Mouse (Mus musculus) urinary bladder, adult 18-20 months (tissue): ENCODE results near the gene Sar1b.
A peak's percentile ranks its signal among the peaks of the same experiment; 100 is the strongest.
"Not testable (repeated sequence)": the region's sequence is repeated elsewhere in the genome, so short reads cannot be mapped to it uniquely, and the experiment has no call there.

ENCODE experiments used
- DNase-seq, 2 experiments: peaks; one replicate each; pipeline ENCODE4 v3.0.0; 2022; ENCODE audit warnings: low spot score in 2 of 2, mixed read lengths in 2 of 2

Gene Sar1b

DNA sequence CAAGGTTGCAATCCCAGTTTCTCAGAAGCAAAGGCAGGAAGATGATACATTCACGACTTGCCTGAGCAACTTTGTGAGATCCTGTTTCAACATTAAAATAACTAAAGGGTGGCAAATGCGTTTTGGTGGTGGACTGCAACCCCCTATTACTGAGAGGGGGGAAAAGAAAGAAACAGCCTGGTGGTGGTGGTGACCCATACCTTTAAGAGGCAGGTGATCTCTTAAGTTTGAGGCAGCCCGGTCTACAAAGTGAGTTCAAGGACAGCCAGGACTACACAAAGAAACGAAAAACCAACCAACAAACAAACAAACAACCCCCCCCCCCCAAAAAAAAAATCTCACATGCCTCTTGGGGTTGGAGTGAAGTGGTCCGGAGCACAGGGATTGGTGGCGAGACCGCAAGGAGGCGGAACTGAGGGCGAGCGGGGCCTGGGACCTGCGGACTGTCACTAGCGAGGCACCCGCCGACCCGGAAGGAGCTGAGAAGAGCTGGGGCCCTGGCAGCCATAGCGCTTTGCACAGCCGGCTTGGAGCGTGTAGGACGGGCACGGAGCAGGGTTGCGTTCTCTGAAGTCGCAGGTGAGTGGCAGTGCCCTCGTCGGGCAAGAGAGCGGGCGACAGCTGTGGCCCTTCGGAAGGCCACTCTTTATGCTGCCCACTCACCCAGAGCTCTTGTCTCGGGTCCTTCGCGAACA, at the start of gene Sar1b, which contains the start of gene Sec24a:
Gene Sar1b (plus strand): TSS at position 475 of the 695 bp plus-strand sequence.
Gene Sec24a (minus strand): TSS at position 422 of the 695 bp plus-strand sequence.
- peak; percentile 60 to 74 for DNase-seq

DNA sequence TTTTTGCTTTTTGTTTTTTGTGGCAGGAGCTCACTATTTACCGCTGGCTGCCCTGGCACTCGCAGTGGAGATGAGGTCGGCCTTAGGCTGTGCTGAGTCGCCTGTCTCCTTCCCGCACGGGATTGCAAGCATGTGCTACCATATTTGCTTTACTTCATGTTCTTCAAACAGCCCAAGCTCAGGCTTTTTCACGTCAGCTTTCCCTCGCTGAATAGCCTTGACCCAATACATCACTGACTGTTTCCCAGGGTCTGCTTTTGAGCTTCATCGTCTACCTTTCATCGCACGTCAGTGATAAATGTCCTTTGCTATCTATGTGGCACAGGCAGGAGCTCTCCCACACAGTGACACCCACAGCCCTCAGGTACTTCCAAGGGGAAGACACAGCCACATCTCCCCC, 42.4 kb upstream of the Sar1b start:
- DNase-seq = no peak

DNA sequence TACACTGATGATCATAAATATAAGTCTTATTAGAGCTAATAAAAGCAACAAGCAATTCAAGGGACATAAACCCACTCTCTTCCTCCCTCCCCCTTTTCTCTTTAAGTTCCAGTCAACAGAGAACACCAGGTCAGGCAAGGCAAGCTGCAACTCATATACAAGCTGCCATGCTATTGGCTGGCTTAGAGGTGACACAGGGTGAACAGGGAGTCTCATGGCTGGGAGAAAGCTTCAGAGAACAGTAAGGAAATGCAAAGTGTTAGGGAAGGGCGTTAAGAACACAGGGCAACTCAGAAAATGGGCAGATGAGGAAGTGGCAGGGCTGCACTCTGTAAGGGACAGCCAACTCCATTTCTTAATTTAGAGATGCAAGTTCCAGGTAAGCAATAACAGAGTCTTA, 30.6 kb upstream of the Sar1b start:
- no peak for DNase-seq

DNA sequence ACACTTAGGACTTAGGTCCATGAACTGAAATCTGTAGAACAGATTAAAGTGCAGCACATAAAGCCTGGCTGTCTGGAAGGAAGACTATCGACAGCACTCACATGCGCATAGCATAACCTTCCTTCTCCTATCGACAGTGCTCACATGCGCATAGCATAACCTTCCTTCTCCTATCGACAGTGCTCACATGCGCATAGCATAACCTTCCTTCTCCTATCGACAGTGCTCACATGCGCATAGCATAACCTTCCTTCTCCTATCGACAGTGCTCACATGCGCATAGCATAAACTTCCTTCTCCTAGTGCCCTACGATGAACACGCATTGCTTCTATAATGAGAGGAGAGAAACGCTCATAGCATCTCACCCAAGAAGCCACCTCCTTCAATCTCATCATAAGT, 29.3 kb upstream of the Sar1b start:
- DNase-seq = not testable (repeated sequence)

DNA sequence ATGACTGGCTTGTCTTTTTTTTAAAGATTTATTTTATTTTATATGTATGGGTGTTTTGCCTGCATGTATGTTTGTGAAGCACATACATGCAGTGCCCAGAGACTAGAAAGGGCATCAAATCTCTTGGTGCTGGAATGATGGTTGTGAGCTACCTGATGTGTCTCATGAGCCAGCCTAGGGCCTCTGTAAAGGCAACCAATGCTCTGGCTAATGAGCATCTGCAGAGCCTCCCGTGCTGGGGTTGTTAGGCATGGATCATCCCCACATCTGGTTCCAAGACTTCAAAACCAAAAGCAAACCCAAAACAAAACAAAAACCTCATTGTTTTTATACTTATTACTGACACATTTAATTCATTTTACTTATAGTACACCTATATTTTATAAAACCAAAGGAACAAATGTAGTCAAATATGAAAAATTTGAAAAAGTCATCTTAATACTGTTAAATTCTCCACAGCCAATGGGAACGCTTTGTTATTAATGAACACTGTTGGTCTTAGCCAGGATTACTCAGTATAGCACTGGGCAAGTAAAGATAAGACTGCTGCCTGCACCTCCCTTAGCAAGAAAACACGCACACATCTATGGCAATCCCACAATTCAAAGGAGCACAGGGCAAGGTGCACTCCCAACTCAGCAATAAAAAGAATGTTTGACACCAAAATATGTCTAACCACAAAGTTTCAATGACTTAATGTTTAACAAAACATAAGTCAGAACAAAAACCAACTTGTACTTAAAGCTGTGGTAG, 24.7 kb upstream of the Sar1b start:
- no peak for DNase-seq

DNA sequence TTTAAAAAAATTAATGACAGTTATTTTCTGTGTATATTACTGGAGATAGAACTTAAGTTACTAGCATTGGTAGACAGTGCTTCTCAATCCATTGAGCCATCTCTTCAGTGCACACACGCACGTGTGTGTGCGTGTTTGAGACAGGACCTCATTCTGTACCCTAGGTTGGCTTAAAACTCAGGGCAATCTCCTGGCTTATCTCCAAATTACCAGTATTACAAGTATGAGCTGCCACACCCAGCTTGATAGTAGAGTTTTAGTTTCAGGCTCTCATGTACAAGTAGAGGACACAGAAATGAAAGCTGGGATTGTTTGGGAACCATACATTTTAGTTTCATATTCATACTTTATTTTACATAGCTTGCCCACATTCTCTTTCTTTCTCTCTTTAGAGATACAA, 22.8 kb upstream of the Sar1b start:
- no peak for DNase-seq

DNA sequence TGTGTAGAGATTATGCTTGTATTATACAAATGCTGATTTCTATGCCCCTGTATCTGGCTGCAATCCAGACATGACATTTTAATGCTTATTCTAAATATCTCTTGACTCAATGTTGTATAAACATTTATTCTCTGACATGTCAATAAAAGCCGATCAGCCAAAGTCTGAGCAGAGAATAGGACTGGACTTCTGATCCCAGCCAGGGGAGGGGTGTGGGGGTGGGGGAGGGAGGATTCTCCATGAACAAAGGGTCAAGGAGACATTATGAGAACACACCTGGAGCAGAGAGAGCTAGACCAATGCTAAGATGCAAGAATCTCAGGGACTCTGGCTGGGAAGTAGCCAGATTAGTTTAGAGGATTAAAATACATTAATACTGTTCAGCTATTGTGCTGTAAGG, 17.4 kb upstream of the Sar1b start:
- no peak for DNase-seq

DNA sequence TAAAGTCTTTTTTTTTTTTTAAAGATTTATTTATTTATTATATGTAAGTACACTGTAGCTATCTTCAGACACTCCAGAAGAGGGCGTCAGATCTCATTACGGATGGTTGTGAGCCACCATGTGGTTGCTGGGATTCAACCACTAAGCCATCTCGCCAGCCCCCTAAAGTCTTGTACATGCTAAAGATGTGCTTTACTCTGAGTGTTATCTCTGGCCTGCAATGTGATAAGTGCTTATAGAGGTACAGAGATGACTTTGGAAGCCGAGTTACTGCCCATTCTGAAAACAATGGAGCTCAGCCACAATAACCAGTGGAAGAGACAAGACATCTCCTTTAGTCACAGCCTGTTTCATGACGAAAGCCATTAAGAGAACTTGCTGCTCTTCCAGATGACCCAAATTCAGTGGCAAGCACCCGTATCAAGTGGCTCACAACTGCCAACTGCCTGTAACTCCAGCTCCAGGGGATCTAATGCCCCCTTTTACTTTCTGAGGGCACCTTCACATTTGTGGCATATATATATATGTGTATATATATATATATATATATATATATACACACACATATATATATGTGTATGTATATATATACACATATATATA, 11.8 kb upstream of the Sar1b start:
- DNase-seq = not testable (repeated sequence)

DNA sequence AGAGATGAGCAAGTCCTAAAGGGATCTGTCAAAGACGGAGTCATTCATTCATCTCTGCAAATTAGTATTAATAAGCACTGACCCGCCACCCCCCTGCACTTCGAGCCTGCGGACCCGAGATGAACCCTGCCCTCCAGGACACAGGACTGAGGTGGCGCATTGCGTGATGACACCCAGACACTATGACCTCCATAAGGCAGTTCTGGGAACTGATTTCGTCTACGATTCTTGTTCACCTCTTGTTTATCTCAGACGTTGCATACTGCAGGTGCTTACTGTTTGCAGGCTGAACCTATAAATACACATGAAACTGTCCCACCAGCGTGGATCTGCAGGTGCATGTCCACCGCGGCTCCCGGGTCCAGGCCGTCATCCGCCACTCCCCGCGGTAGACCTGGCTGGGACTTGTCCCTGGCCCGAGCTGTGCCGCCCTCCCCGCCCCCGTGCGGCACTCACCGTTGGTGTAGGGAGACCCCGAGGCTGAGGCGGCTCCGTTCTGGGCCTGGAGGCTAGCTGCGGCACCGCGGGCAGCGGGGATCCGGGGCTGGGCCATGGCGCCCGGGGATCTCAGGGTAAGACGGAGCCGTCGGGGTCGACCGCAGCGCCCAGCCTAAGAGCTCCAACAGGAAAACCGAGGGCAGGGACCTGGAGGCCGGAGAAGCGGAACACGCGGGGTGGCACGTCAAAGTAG, 7.7 kb upstream of the Sar1b start:
- no peak for DNase-seq

DNA sequence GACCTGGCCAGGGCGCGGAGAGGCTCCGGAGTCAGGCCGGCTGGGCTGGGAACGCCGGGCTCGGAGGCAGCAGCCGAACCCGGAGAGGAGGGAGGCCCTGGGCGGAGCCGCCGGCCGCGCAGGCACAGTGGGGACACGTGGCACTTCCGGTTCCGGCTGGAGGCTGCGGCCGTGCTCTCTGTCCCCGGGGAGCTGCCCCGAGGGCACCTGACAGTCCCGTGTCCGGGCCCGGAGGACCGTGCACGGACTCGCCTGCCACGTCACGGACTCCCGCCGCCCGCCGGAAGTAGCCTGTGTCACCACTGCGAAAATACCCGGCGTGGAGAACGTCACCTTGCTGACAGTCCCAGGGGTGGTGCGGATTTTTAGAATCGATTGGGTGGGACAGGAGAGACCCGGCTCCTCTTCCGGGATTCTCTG, 7.1 kb upstream of the Sar1b start:
- peak; percentile 91 for DNase-seq

DNA sequence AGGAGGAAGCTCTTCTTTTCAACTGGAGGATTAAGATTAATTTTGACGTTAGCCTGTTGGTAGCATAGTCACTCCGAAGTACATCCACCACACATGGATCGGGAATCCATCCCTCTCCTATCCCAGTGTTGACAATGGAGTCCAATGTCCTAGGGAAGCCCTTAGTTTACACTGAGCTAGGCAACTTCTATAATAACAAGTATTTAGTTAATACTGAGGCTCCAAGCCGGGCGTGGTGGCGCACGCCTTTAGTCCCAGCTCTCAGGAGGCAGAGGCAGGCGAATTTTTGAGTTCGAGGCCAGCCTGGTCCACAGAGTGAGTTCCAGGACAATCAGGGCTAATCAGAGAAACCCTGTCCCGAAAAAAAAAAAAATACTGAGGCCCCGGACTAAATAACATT, 6.5 kb upstream of the Sar1b start:
- no peak for DNase-seq

DNA sequence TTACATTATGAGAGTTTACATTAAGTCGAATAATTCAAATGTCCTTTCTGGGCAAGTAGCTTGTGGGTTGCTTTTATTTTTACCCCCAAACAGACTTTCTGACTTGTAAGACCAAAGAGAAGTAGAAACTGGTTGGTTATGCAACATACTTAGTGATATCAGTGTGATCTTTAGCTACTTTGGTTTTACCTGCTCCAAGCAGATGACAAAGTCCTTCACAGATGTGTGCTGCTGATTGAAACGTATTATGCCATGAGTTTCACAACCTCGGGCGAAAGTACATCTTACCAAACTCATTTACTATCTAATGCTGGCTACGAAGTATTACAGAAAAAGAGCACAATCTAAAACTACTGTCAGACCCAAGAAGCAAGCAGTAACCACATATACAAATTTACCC, 5.9 kb upstream of the Sar1b start:
- no peak for DNase-seq

DNA sequence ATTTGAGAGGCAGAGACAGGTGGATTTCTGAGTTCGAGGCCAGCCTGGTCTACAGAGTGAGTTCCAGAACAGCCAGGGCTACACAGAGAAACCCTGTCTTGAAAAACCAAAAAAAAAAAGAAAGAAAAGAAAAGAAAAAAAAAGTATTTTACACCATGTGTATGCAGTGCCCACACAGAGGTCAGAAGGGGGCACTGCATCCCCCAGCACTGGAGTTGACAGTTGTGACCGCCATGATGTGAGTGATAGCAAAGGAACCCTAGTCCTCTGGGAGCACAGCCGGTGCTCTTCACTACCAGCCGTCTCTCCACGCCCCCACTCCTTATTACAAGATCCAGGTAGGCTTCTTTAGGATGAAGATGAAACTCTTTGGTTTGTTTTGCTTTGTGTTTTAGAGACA, 5.3 kb upstream of the Sar1b start:
- not testable (repeated sequence) for DNase-seq

DNA sequence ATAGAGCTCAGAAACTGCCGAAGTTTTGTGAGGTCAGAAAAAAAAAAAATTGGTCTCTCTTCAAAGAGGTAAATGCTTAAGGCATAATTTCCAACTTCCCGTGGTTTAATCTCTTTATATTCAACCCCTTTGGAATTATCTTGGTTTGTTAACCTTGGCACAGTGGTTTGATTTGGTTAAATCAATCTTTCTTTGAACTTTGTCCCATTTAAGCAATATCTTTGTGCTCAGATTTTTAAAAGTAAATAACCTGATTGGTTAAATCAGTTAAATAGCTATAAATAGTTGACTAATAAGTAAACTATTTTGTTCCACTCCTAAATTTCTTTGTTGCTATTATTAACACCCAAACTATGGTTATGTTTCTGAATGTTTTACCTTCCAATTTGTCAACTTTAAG, 4.2 kb upstream of the Sar1b start:
- no peak for DNase-seq

DNA sequence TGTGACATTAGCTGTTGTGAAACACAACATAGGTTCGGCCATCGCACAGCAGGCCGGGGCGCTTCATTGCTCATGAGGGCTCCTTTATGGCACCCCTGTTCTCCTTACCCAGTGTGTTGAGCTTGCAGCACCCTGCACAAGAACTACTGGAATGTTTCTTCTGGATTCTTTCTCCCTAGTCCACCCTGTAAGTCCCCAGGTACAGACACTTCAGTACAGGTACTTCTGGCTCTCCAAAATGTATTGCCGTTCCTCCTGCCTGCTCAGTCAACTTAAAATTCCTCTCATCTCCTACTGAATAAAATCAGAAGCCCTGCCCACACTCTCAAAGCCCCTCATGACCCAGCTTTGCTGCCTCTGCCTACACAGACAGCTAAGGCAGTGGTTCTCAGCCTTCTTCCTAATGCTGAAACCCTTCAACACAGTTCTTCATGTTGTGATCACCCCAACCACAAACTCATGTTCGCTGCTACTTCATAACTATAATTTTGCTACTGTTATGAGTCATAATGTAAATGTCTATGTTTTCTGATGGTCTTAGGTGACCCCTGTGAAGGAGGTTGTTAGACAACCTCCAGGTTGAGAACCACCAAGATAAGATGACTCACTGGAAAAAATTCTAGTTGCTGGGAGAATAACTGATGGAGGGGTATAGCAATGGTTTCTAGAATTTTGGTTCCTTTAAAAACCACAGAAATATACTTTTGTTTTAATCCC, 3.4 kb upstream of the Sar1b start:
- no peak for DNase-seq

DNA sequence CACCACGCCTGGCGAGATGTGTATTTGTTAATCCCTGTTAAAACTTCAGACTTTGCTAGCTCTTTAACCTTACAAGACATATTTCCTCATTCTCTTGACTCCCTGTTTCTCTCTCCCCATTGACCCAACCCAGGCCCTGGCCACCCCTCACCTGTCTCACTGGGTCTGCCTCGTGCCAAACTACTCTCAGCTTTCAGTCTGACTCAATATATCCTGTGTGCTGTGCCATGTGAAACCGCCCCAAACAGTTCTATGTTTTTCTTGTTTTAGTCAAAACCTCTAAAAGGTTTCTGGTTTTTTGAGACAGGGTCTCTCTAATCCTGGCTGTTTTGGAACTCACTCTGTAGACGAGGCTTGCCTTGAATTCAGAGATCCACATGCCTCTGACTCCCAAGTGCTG, 2.2 kb upstream of the Sar1b start:
- no peak for DNase-seq

DNA sequence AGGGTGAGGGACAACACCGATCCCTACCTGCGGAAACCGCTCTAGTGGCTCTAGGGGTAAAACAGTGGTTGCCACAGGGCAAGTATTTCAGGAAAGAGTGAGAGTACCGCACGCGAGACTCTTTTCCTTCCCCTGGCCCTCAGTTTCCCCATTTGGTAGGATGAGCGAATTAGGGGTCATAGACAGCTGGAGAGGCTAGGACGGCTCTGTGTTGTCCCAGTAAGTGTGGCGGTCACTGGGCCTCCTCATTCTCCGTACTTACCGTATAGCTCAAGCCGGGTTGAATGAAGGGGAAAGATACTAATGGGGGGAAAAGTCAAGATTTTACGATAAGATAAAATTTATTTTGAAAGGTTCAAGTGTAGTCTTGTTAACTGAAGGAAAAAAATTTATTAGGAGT, 468 bp downstream of the Sar1b start:
- no peak for DNase-seq

DNA sequence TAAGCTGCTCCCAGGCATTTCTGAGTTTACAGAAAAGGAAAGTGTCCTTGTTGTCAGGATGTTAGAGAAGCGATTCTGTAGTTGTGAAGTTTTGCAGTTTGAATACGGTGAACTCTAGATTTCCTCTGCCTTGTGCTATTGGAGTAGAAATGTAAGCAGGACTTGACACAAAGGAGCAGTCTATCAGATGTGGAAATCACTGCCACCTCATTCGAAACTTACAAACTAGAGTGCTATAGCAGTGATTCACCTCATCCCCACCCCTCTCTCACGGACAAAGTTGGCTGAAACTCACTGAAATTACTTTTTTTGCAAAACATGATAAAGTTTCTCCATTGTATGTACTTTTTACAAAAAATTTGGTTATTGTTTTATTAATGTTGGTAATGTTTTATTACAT, 1.3 kb downstream of the Sar1b start:
- DNase-seq = no peak

DNA sequence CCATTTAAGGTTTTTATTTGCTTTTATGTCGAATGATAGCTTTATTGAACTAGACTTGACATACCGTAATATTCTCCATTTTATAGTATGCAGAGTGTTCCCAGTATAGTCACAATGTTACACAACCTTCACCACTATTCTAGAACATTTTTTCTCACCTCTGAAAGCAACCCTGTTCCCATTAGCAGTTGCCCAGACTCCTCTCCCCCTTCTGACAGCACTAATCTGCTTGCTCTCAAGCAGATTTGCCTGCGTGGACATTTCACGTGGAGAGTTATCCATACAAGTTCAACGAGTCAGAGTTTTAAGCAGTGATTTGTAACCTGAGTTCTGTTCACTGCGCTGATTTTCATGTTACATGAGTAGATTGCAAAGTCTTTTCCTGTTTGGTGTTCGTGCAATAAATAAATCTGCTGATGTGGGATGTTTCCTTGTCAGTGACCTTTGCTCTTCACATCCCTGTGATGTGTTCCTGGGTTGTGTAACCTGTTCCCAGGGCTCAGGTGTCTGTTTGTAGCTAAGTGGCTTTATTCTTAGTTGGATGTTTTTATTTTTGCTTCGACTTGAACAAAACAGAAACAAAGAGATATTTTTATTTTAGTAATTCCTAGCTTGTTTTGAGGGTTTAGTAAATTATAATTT, 4.2 kb downstream of the Sar1b start:
- DNase-seq = no peak

DNA sequence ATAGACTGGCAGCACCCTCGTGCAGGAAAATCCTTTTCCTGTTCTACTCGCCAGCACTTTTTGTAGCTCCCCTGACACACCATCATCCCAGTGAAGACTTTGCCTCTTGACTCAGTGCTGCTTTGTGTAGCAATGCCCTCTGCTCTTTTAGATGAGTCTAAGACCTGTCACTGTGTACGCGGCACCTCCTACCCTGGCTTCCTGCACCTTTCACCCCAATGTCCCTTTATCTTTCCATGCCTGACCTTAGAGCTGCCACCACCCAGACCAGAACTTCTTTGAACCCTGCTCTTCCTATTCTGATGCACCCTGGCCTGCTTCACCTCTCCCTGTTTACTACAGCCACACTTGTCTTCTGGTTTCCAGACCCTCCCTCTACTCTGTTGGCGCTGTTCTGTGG, 4.8 kb downstream of the Sar1b start:
- DNase-seq = no peak

DNA sequence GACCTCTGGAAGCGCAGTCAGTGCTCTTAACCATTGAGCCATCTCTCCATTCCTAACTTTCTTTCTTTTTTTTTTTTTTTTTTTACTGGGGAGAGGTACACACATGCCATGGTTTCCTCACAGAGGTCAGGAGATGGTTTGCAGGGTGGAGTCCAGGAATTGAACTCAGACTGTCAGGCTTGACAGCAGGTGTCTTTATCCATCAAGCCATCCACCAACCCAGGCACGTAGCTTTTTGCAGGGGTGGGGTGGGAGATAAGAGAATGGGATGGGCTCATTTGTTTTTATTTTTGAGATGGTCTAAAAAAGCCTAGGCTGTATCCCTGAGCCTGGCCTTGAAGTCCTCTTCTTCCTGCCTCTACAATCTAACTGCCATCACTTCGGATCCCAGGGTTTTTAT, 12.0 kb downstream of the Sar1b start:
- DNase-seq = no peak
